Mouse (Mus musculus) G1E (cell line): ENCODE results near the gene Kcnq1. TPM values are rescaled to one million over a fixed set of nuclear protein-coding genes. Genes with fewer than 3 reads are reported as not detected.

Experiments used
- ATAC-seq: 2 replicates; pipeline ENCODE4 v1.8.0; 2016; ENCODE audit warnings: mild to moderate bottlenecking; ENCODE audit not compliant: insufficient number of reproducible peaks, poor library complexity, low FRiP score, severe bottlenecking; ENCODE audit errors: extremely low read depth
- DNase-seq: peaks from one replicate; pipeline ENCODE4 v3.0.0; 2012; ENCODE audit warnings: low spot score
- H3K27me3 ChIP-seq: 2 replicates; pipeline ENCODE4 v1.6.1; 2012; ENCODE audit warnings: mild to moderate bottlenecking, low read length, inconsistent platforms; ENCODE audit not compliant: insufficient read depth
- H3K36me3 ChIP-seq: replicated peaks from 2 replicates; pipeline ENCODE3; 2012; ENCODE audit warnings: mild to moderate bottlenecking, inconsistent platforms
- H3K4me1 ChIP-seq: 2 replicates; pipeline ENCODE4 v1.6.1; 2012; ENCODE audit warnings: low read depth, low read length, inconsistent platforms, mixed read lengths; ENCODE audit not compliant: insufficient read depth
- H3K4me3 ChIP-seq: 2 replicates; pipeline ENCODE4 v1.5.1; 2012; ENCODE audit warnings: low read depth, mild to moderate bottlenecking, inconsistent platforms, low read length, moderate library complexity, mixed read lengths
- H3K9me3 ChIP-seq: replicated peaks from 2 replicates; pipeline ENCODE4 v1.6.1; 2012; ENCODE audit warnings: inconsistent platforms
- CTCF ChIP-seq: IDR thresholded peaks from 2 replicates; pipeline ENCODE4 v1.5.1; 2012; ENCODE audit warnings: low read depth, low read length, inconsistent platforms, mixed read lengths
- GATA1 ChIP-seq: IDR thresholded peaks from 2 replicates; pipeline ENCODE4 v1.6.1; 2012; ENCODE audit warnings: borderline replicate concordance, low read length, inconsistent platforms, mixed read lengths
- GATA2 ChIP-seq: IDR thresholded peaks from 2 replicates; pipeline ENCODE4 v1.6.1; 2012; ENCODE audit warnings: low read depth, low read length, inconsistent platforms, borderline replicate concordance
- POLR2AphosphoS5 ChIP-seq: IDR thresholded peaks from 2 replicates; pipeline ENCODE4 v1.6.1; 2012; ENCODE audit warnings: low read depth, low read length, inconsistent platforms; ENCODE audit not compliant: insufficient replicate concordance
- TAL1 ChIP-seq: conservative IDR thresholded peaks from 2 replicates; pipeline ENCODE4 v1.6.1; 2012; ENCODE audit warnings: low read depth, low read length, inconsistent platforms, mixed read lengths
- polyA plus RNA-seq: library from polyadenylated mRNA; stranded (reverse); fragments of >175 nt; gene quantifications from 2 replicates; pipeline ENCODE4 v1.2.3, GENCODE M21; 2012
- total RNA-seq, 2 experiments: library from RNA; stranded (forward) in 1 of 2; stranded (reverse) in 1 of 2; fragments of 200-1000 nt in 1 of 2; fragments of >200 nt in 1 of 2; fragmentation: Nextera tagmentation in 1 of 2; gene quantifications; 2 replicates each; pipeline ENCODE4 v1.2.3; 2014 to 2017

Gene Kcnq1
- total and polyA plus RNA-seq, 3 experiments, result not detected

DNA sequence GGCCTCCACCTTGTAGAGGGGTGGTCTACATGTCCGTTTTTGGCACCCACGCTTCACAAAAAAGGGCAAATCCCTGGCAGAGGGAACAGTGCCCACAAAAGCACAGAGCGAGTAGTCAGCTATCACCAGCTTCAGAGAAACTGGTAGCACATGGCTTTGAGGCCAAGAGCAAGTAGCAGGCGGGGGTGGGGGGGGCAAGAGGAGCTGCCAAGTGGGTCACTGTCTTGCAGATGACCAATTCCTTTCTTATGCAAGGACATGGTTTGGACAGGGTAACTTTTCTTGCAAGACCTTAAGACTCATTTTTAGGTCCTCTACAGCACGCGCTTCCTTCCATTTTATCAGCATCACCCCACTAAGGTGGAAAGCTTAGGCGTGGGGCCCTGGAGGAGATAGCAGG lies 205.3 kb downstream of the Kcnq1 start:
- no peaks in the 10 kb centered on the region for H3K4me1 ChIP-seq
- H3K4me3 ChIP-seq, result no peak overlapping the region
- DNase-seq (no peak), ATAC-seq (no peak)
- H3K36me3 ChIP-seq, result no peaks in the 10 kb centered on the region
- H3K9me3 ChIP-seq, result no peaks in the 10 kb centered on the region
- peaks cover 47% of the 10 kb centered on the region for H3K27me3 ChIP-seq
- TF ChIP-seq CTCF (no peak), POLR2AphosphoS5 (no peak), TAL1 (no peak), GATA2 (no peak), GATA1 (no peak)

DNA sequence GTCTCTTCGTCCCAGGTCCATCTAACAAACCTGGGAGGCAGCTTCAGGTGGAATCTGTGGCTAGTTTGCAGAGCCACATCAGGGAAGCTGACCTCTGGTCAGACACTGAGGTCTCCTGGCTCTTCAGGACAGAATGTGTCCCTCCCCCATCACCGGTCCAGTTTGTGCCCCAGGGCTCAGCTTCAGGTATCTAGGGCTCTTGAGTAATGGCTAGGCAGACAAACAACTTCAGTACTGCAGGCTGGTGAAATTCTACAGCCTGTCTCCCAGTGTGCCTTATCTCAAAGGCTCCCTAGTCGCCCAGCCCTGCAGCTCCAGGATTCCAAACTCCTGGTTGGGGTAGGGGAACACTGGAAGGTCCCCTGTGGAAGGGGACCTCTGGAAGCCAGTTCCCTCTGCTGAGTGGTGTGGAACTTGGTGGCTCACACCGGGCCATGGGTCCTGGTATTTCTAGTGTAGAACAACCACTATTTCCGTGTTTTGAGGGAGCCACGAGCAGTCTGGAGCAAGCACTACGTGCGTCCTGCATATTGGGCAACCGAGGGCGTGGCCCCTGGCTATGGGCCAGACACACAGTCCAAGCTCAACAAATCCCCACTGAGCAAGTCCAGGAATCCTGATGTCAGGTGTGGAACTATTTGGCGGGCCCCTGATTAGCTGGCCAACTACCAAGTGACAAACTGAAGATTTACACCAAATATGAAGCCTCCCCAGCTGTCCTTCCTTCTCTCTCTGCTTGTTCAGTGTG lies 207.6 kb downstream of the Kcnq1 start:
- TF ChIP-seq TAL1, result no peak
- TF ChIP-seq GATA2, result no peak
- no peak for TF ChIP-seq GATA1
- TF ChIP-seq CTCF, result no peak
- no peak for TF ChIP-seq POLR2AphosphoS5
- Histone ChIP-seq H3K4me3 (no peak overlapping the region), H3K9me3 (no peaks in the 10 kb centered on the region), H3K4me1 (no peaks in the 10 kb centered on the region), H3K27me3 (peaks cover 54% of the 10 kb centered on the region), H3K36me3 (no peaks in the 10 kb centered on the region)
- ATAC-seq (no peak), DNase-seq (no peak)

DNA sequence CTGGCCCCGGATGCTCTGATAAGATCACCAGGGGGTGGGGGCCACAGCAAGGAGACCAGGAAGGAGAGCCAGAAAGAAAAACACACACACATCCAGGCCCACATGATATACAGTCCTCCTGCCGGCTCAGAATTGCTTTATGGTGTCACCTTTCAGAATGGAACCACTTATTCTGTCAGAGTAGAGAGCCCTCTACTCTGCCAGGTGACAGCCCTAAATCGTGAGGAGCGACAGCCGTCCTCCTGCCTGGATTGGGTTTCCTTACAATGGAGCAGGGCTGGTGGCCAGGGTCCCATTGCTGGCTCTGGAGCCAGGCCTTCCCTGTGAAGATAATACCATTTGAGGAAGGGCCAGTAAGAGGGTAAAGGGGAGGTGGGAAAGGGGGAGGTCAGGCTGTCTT lies 212.3 kb downstream of the Kcnq1 start:
- DNase-seq (no peak), ATAC-seq (no peak)
- H3K27me3 ChIP-seq, result peaks cover 39% of the 10 kb centered on the region
- H3K36me3 ChIP-seq, result no peaks in the 10 kb centered on the region
- H3K9me3 ChIP-seq, result no peaks in the 10 kb centered on the region
- no peak overlapping the region for H3K4me3 ChIP-seq
- no peaks in the 10 kb centered on the region for H3K4me1 ChIP-seq
- TF ChIP-seq CTCF, result no peak
- TF ChIP-seq GATA2, result no peak
- no peak for TF ChIP-seq POLR2AphosphoS5
- TF ChIP-seq TAL1, result no peak
- TF ChIP-seq GATA1, result no peak

DNA sequence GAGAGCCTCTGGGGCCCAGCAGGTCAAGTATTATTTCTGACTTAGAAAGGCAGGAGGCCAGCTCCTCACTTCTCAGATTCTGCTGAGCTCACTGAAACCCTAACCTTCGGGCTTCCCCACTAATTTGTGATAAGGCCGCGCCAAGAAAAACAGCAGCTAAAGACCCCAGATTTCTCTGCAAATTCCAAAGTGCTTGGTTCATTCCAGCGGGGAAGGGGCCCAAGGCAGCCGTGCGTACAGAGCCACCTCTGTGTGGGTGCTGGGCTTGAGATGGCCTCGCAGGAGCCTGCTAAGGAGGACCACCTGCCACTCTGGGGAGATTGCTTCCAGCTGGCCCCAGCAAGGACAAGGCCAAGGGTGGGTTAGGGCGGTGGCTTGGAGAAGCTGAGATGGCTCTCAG lies 214.2 kb downstream of the Kcnq1 start:
- H3K9me3 ChIP-seq, result no peaks in the 10 kb centered on the region
- H3K4me1 ChIP-seq, result no peaks in the 10 kb centered on the region
- no peak overlapping the region for H3K4me3 ChIP-seq
- DNase-seq (no peak), ATAC-seq (no peak)
- no peaks in the 10 kb centered on the region for H3K36me3 ChIP-seq
- TF ChIP-seq GATA2 (no peak), CTCF (no peak), TAL1 (no peak), GATA1 (no peak), POLR2AphosphoS5 (no peak)
- H3K27me3 ChIP-seq, result peaks cover 39% of the 10 kb centered on the region

DNA sequence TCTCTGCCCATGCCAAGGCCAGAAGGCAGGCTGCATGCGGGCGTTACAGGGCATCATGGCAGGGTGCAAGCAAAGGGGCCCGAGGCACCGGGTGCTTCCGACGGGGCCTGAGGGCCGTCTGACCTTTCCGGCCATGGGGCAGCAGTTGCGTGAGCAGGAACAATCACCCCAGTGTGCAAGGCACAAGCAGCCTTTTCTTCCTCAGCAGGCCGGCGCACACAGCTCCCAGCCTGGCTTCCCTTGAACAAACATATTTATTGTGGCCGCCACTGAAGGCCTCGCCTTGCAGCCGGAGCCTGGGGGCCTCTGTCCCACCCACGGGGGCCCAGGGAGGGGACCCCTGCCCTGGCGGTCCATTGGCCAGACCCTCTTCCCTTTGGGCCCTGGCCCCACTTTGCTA lies 218.9 kb downstream of the Kcnq1 start:
- no peaks in the 10 kb centered on the region for H3K4me1 ChIP-seq
- no peaks in the 10 kb centered on the region for H3K36me3 ChIP-seq
- DNase-seq, result no peak
- ATAC-seq, result no peak
- TF ChIP-seq POLR2AphosphoS5, result no peak
- no peak for TF ChIP-seq CTCF
- no peak for TF ChIP-seq GATA1
- TF ChIP-seq TAL1, result no peak
- TF ChIP-seq GATA2, result no peak
- H3K4me3 ChIP-seq, result no peak overlapping the region
- H3K9me3 ChIP-seq, result no peaks in the 10 kb centered on the region
- H3K27me3 ChIP-seq, result peaks cover 53% of the 10 kb centered on the region

DNA sequence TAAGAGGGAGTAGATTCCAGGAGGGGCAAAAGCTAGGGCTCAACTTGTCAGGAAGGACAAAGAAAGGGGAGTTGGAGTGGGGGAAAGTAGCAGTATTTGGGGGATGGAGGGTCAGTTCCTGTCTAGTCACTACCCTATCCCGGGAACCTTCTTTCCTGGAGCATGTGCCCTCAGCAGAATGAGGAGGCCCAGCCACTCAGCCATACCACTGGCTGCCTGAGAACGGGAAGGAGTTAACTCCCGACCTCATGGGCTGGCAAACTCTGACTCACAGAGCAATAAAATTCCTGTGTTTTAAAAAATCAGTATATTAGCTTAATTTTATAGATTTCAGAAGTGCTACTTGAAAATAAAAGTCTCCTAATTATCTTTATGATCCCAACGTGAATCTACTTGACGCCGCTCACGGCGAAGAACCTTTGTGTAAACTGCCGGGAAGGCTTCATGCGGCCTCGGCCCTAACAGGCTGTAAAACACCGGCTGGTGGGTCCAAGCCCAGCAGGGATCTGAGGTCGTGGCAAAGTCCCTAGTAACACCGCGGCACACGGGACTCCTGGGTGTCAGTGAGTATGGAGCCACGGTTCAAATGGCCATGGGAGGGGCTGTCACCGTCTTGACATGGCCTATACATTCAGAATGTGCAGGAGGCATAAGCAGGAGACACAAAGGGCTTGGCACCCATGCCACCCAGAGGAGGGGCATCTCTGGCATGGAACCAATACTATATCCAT lies 222.2 kb downstream of the Kcnq1 start:
- no peak for ATAC-seq
- DNase-seq, result no peak
- H3K27me3 ChIP-seq, result peaks cover 59% of the 10 kb centered on the region
- no peaks in the 10 kb centered on the region for H3K4me1 ChIP-seq
- H3K36me3 ChIP-seq, result no peaks in the 10 kb centered on the region
- H3K4me3 ChIP-seq, result no peak overlapping the region
- no peak for TF ChIP-seq CTCF
- no peak for TF ChIP-seq GATA2
- no peak for TF ChIP-seq POLR2AphosphoS5
- no peak for TF ChIP-seq GATA1
- no peak for TF ChIP-seq TAL1
- H3K9me3 ChIP-seq, result no peaks in the 10 kb centered on the region
